Mouse (Mus musculus) midbrain, postnatal 0 days (tissue): ENCODE measurements at regions not wholly inside any gene's neighbourhood (a gene's known extent, or its start where the extent isn't known, plus 50 kb on each side); places are given as distances from the start of the nearest gene placed in this dataset.

Experiments used
- ATAC-seq: fragments of 200-750 bp; cut with Nextera tagmentation; 2 replicates; pipeline ENCODE4 v1.8.0; 2017; ENCODE audit warnings: moderate number of reproducible peaks, mild to moderate bottlenecking, moderate TSS enrichment, moderate library complexity; ENCODE audit not compliant: low FRiP score
- DNase-seq: peaks from one replicate; pipeline ENCODE4 v3.0.0-alpha.2; 2015; ENCODE audit warnings: low spot score
- H3K27ac ChIP-seq: fragments of 300-500 bp; sonication (generic); 2 replicates; pipeline ENCODE4 v1.5.1; 2014; ENCODE audit warnings: low read depth, mild to moderate bottlenecking, low read length, mixed read lengths
- H3K27me3 ChIP-seq: fragments of 300-500 bp; sonication (generic); 2 replicates; pipeline ENCODE4 v1.6.1; 2014; ENCODE audit warnings: low read length, control low read depth, mixed read lengths; ENCODE audit not compliant: insufficient read depth
- H3K36me3 ChIP-seq: fragments of 300-500 bp; sonication (generic); 2 replicates; pipeline ENCODE4 v1.6.1; 2014; ENCODE audit warnings: low read length, control low read depth, mixed read lengths; ENCODE audit not compliant: insufficient read depth
- H3K4me1 ChIP-seq: fragments of 300-500 bp; sonication (generic); 2 replicates; pipeline ENCODE4 v1.6.1; 2014; ENCODE audit warnings: mild to moderate bottlenecking, control low read depth, antibody characterized with exemption, low read length, mixed read lengths; ENCODE audit not compliant: insufficient read depth
- H3K4me2 ChIP-seq: fragments of 300-500 bp; sonication (generic); 2 replicates; pipeline ENCODE4 v1.6.1; 2014; ENCODE audit warnings: low read depth, mild to moderate bottlenecking, low read length, mixed read lengths; ENCODE audit not compliant: poor library complexity, severe bottlenecking
- H3K4me3 ChIP-seq: fragments of 300-500 bp; sonication (generic); 2 replicates; pipeline ENCODE4 v1.5.1; 2014; ENCODE audit warnings: low read depth, mild to moderate bottlenecking, low read length, moderate library complexity
- H3K9ac ChIP-seq: fragments of 300-500 bp; sonication (generic); replicated peaks from 2 replicates; pipeline ENCODE4 v1.6.1; 2014; ENCODE audit warnings: mild to moderate bottlenecking, low read length, moderate library complexity, mixed read lengths; ENCODE audit not compliant: poor library complexity, severe bottlenecking
- H3K9me3 ChIP-seq: fragments of 300-500 bp; sonication (generic); 2 replicates; pipeline ENCODE4 v1.6.1; 2016; ENCODE audit warnings: low read length, control low read depth
- CTCF ChIP-seq: IDR thresholded peaks from 2 replicates; pipeline ENCODE4 v1.5.1; 2016; ENCODE audit warnings: antibody characterized with exemption, mild to moderate bottlenecking
- WGBS: fragments of 180-500 bp; shearing (Covaris S2); extraction: QIAGEN DNeasy Blood & Tissue Kit; methylation state at CpG from one replicate; pipeline ENCODE4 v1.1.7; 2014; 5-methylcytosine and 5-hydroxymethylcytosine counted together

GRCm38 (mm10) chr1:144355560-144356310 is 106.7 kb upstream of the Rgs1 start:
- ATAC-seq (no peak), DNase-seq (no peak)
- TF ChIP-seq CTCF = no peak
- no peak overlapping the region for H3K27ac ChIP-seq
- no peaks in the 10 kb centered on the region for H3K9me3 ChIP-seq
- no peaks in the 10 kb centered on the region for H3K27me3 ChIP-seq
- H3K4me1 ChIP-seq = no peaks in the 10 kb centered on the region
- no peak overlapping the region for H3K4me3 ChIP-seq
- no peak overlapping the region for H3K4me2 ChIP-seq
- H3K36me3 ChIP-seq = no peaks in the 10 kb centered on the region
- no peak overlapping the region for H3K9ac ChIP-seq
- 90% methylated on average over 4 of the region's 4 CpGs for WGBS

GRCm38 (mm10) chr1:144355041-144355440 is 106.0 kb upstream of the Rgs1 start:
- H3K9ac ChIP-seq = no peak overlapping the region
- no peak overlapping the region for H3K27ac ChIP-seq
- ATAC-seq (no peak), DNase-seq (no peak)
- 91% methylated on average over 3 of the region's 3 CpGs for WGBS
- no peaks in the 10 kb centered on the region for H3K27me3 ChIP-seq
- no peaks in the 10 kb centered on the region for H3K9me3 ChIP-seq
- H3K4me1 ChIP-seq = no peaks in the 10 kb centered on the region
- no peak overlapping the region for H3K4me3 ChIP-seq
- TF ChIP-seq CTCF = no peak
- H3K36me3 ChIP-seq = no peaks in the 10 kb centered on the region
- H3K4me2 ChIP-seq = no peak overlapping the region

- no peak for ATAC-seq
- DNase-seq = no peak
- H3K27me3 ChIP-seq = no peaks in the 10 kb centered on the region
- no peaks in the 10 kb centered on the region for H3K9me3 ChIP-seq
- peak; percentile 60 for TF ChIP-seq CTCF
- H3K4me1 ChIP-seq = no peaks in the 10 kb centered on the region
- no peak overlapping the region for H3K9ac ChIP-seq
- H3K36me3 ChIP-seq = no peaks in the 10 kb centered on the region
- H3K4me2 ChIP-seq = no peak overlapping the region
- no peak overlapping the region for H3K27ac ChIP-seq
- no peak overlapping the region for H3K4me3 ChIP-seq
These were observed 104.3 kb upstream of the Rgs1 start for GRCm38 (mm10) chr1:144353320-144353719.

- Histone ChIP-seq H3K27ac (no peak overlapping the region), H3K36me3 (no peaks in the 10 kb centered on the region), H3K9me3 (no peaks in the 10 kb centered on the region), H3K4me2 (no peak overlapping the region), H3K4me3 (no peak overlapping the region), H3K9ac (no peak overlapping the region), H3K4me1 (no peaks in the 10 kb centered on the region), H3K27me3 (no peaks in the 10 kb centered on the region)
- ATAC-seq (no peak), DNase-seq (no peak)
- WGBS = 98% methylated on average over 1 of the region's 1 CpGs
- no peak for TF ChIP-seq CTCF
These were observed 94.8 kb upstream of the Rgs1 start for GRCm38 (mm10) chr1:144343820-144344219.

GRCm38 (mm10) chr1:144343299-144343698 is 94.3 kb upstream of the Rgs1 start:
- H3K4me1 ChIP-seq = no peaks in the 10 kb centered on the region
- H3K9ac ChIP-seq = no peak overlapping the region
- 73% methylated on average over 5 of the region's 5 CpGs for WGBS
- no peak overlapping the region for H3K4me3 ChIP-seq
- TF ChIP-seq CTCF = no peak
- ATAC-seq = no peak
- DNase-seq = peak; percentile 5
- no peaks in the 10 kb centered on the region for H3K9me3 ChIP-seq
- H3K36me3 ChIP-seq = no peaks in the 10 kb centered on the region
- H3K4me2 ChIP-seq = no peak overlapping the region
- H3K27ac ChIP-seq = no peak overlapping the region
- H3K27me3 ChIP-seq = no peaks in the 10 kb centered on the region

- H3K36me3 ChIP-seq = no peaks in the 10 kb centered on the region
- H3K27me3 ChIP-seq = no peaks in the 10 kb centered on the region
- DNase-seq = no peak
- no peaks in the 10 kb centered on the region for H3K4me1 ChIP-seq
- ATAC-seq = no peak
- WGBS = 91% methylated on average over 2 of the region's 2 CpGs
- H3K4me2 ChIP-seq = no peak overlapping the region
- H3K9me3 ChIP-seq = no peaks in the 10 kb centered on the region
- no peak for TF ChIP-seq CTCF
- H3K4me3 ChIP-seq = no peak overlapping the region
- no peak overlapping the region for H3K9ac ChIP-seq
- H3K27ac ChIP-seq = no peak overlapping the region
These were observed 88.5 kb upstream of the Rgs1 start for GRCm38 (mm10) chr1:144337572-144337971.
